Mouse (Mus musculus) ES-Bruce4 (cell line): ENCODE measurements around the gene Ndrg4. TPM values are rescaled to one million over a fixed set of nuclear protein-coding genes. Genes with fewer than 3 reads are reported as not detected.

Experiments
- H3K27ac ChIP-seq: 2 replicates; pipeline ENCODE4 v1.5.1; 2012; ENCODE audit warnings: low read length, inconsistent platforms; ENCODE audit not compliant: insufficient read depth
- H3K27me3 ChIP-seq: 2 replicates; pipeline ENCODE4 v1.6.1; 2012; ENCODE audit warnings: mild to moderate bottlenecking, low read length, inconsistent platforms; ENCODE audit not compliant: control insufficient read depth, poor library complexity, insufficient read depth, severe bottlenecking
- H3K36me3 ChIP-seq: 2 replicates; pipeline ENCODE4 v1.6.1; 2012; ENCODE audit warnings: inconsistent platforms, mild to moderate bottlenecking, low read length, moderate library complexity; ENCODE audit not compliant: control insufficient read depth, poor library complexity, insufficient read depth, severe bottlenecking
- H3K4me1 ChIP-seq: one replicate; pipeline ENCODE4 v1.8.1; 2011; ENCODE audit warnings: low read length; ENCODE audit not compliant: control insufficient read depth, insufficient read depth
- H3K4me3 ChIP-seq: 2 replicates; pipeline ENCODE4 v1.5.1; 2011; ENCODE audit warnings: low read depth, mild to moderate bottlenecking, low read length
- H3K9ac ChIP-seq: 2 replicates; pipeline ENCODE4 v1.6.1; 2012; ENCODE audit warnings: low read depth, mild to moderate bottlenecking, inconsistent platforms; ENCODE audit not compliant: poor library complexity, severe bottlenecking
- H3K9me3 ChIP-seq: replicated peaks from 2 replicates; pipeline ENCODE4 v1.6.1; 2012; ENCODE audit warnings: mild to moderate bottlenecking, low read length, inconsistent platforms; ENCODE audit not compliant: control insufficient read depth, poor library complexity, insufficient read depth, severe bottlenecking
- CTCF ChIP-seq: IDR thresholded peaks from one replicate; pipeline ENCODE4 v1.8.1; 2011; ENCODE audit warnings: low read depth, low read length
- EP300 ChIP-seq: IDR thresholded peaks from 2 replicates; pipeline ENCODE4 v1.6.1; 2011; ENCODE audit warnings: low read depth, low read length; ENCODE audit not compliant: insufficient read depth
- POLR2A ChIP-seq: IDR thresholded peaks from one replicate; pipeline ENCODE4 v1.8.1; 2011; ENCODE audit warnings: low read length; ENCODE audit not compliant: insufficient read depth
- polyA plus RNA-seq: library from polyadenylated mRNA; stranded (reverse); fragments of >200 nt; gene quantifications from 2 replicates; pipeline ENCODE4 v1.2.4, GENCODE M21; 2011; ENCODE audit warnings: low read depth; ENCODE audit not compliant: missing spikeins, insufficient read depth, insufficient read length

Ndrg4 gene
- polyA plus RNA-seq, 1 experiment, result 8.8 TPM

- H3K27ac ChIP-seq, result no peak overlapping the region
- no peaks in the 10 kb centered on the region for H3K27me3 ChIP-seq
- H3K36me3 ChIP-seq, result peaks cover 92% of the 10 kb centered on the region
- no peak for TF ChIP-seq CTCF
- TF ChIP-seq POLR2A, result no peak
- TF ChIP-seq EP300, result no peak
- no peaks in the 10 kb centered on the region for H3K4me1 ChIP-seq
- no peak overlapping the region for H3K4me3 ChIP-seq
- H3K9ac ChIP-seq, result no peak overlapping the region
- no peaks in the 10 kb centered on the region for H3K9me3 ChIP-seq
Measured at GRCm38 (mm10) chr8:95727625-95728024, 50.8 kb downstream of the Ndrg4 start.

DNA sequence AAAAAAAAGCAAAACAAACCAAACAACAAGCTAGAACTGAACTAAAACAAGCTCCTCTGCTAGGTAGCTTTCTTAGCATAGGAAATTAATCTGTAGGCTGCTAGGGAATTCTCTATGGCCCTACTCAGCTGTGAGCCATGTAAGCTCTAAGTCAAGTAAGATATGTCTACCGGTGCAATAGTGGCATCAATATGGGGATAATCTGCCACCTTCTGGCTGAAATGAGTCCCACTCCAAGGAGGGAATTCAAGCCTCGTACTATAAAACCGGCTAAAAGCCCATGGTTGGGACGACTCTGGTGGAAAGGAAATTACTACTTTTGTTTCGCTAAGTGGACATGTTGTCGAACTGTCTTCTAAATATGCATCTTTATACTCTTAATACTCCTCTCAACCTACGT, 61.8 kb downstream of the Ndrg4 start:
- no peak overlapping the region for H3K4me3 ChIP-seq
- H3K9me3 ChIP-seq, result no peaks in the 10 kb centered on the region
- H3K27me3 ChIP-seq, result no peaks in the 10 kb centered on the region
- no peak overlapping the region for H3K27ac ChIP-seq
- TF ChIP-seq EP300 (no peak), CTCF (no peak), POLR2A (no peak)
- no peaks in the 10 kb centered on the region for H3K4me1 ChIP-seq
- H3K36me3 ChIP-seq, result peaks cover 94% of the 10 kb centered on the region
- H3K9ac ChIP-seq, result no peak overlapping the region

DNA sequence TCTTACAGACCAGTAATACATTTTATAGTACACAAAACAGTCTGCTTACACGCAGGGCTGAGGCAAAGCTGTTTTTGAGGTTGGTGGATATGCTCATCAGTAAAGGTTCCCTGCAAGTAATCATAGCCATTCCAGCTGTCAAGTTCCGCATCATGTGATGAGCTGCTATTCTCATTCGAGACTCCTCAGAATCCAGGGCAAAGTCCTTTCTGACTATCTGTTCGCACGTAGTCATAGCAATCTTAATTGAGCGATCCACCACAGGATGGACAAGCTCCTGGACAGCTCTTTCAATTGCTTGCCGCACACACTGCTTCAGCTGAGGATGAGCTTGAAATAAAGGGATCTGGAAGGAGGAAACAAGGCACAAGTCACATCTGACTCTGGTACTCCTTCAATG, 65.0 kb downstream of the Ndrg4 start:
- H3K27ac ChIP-seq, result no peak overlapping the region
- no peaks in the 10 kb centered on the region for H3K27me3 ChIP-seq
- H3K4me3 ChIP-seq, result no peak overlapping the region
- peaks cover 98% of the 10 kb centered on the region for H3K36me3 ChIP-seq
- H3K9me3 ChIP-seq, result no peaks in the 10 kb centered on the region
- no peak overlapping the region for H3K9ac ChIP-seq
- no peaks in the 10 kb centered on the region for H3K4me1 ChIP-seq
- no peak for TF ChIP-seq EP300
- TF ChIP-seq CTCF, result no peak
- TF ChIP-seq POLR2A, result no peak

- no peak overlapping the region for H3K4me3 ChIP-seq
Measured at GRCm38 (mm10) chr8:95748028-95748427, 71.2 kb downstream of the Ndrg4 start.

DNA sequence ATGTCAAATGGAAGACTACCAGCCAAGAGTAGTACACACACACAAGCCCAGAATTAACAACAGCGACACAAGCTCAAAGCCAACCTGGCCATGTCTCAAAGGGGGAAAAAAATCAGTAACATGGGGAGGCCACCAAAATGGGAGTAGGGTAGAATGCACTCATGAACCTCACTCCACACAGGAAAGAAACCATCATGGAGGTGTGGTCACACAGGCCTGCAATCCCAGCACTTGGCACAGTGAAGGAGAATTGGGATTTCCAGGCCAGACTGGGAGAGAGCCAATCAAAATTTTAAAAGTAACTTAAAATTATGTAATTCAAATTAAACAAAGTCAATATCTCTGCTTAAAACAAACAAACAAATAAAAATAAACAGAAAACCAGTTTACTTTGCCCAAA, 75.1 kb downstream of the Ndrg4 start:
- H3K4me3 ChIP-seq, result no peak overlapping the region
- H3K27me3 ChIP-seq, result no peaks in the 10 kb centered on the region
- peaks cover 88% of the 10 kb centered on the region for H3K36me3 ChIP-seq
- no peak overlapping the region for H3K9ac ChIP-seq
- H3K9me3 ChIP-seq, result no peaks in the 10 kb centered on the region
- H3K27ac ChIP-seq, result no peak overlapping the region
- TF ChIP-seq EP300, result no peak
- TF ChIP-seq POLR2A, result no peak
- no peak for TF ChIP-seq CTCF
- no peaks in the 10 kb centered on the region for H3K4me1 ChIP-seq

More at GRCm38 (mm10) chr8:95748028-95748427, 71.2 kb downstream of the Ndrg4 start:
- Histone ChIP-seq H3K27ac (no peak overlapping the region), H3K9me3 (no peaks in the 10 kb centered on the region), H3K4me1 (no peaks in the 10 kb centered on the region), H3K9ac (no peak overlapping the region), H3K27me3 (no peaks in the 10 kb centered on the region), H3K36me3 (peaks cover 94% of the 10 kb centered on the region)
- TF ChIP-seq CTCF (no peak), POLR2A (no peak), EP300 (no peak)

DNA sequence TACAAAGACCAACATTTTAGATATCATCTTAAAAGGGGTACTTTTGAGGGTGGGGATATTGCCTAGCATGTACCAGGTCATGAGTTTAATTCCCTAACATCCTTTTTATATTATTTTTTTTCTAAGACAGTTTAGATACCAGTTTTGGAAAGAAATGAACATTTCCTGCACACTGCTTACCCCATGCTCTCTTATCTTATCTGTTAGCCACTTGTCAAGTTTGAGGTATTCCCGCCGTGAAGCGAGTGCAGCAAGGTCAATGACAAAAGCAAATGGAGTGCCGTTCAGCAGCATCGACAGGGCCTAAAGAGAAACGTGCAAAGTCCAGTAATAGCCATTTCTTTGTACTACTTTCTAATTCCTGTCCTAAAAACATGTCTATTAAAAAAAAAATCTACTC, 83.5 kb downstream of the Ndrg4 start:
- peaks cover 90% of the 10 kb centered on the region for H3K36me3 ChIP-seq
- no peak for TF ChIP-seq EP300
- TF ChIP-seq CTCF, result no peak
- TF ChIP-seq POLR2A, result no peak
- H3K9me3 ChIP-seq, result no peaks in the 10 kb centered on the region
- no peaks in the 10 kb centered on the region for H3K4me1 ChIP-seq
- H3K4me3 ChIP-seq, result no peak overlapping the region
- H3K27me3 ChIP-seq, result no peaks in the 10 kb centered on the region
- H3K9ac ChIP-seq, result no peak overlapping the region
- H3K27ac ChIP-seq, result no peak overlapping the region
